Mouse (Mus musculus) megakaryocyte-erythroid progenitor cell, adult 5-6 weeks (primary cell): ENCODE data around the gene Nr1i2. TPM values are rescaled to one million over a fixed set of nuclear protein-coding genes. Genes with fewer than 3 reads are reported as not detected.
"Not testable (repeated sequence)": the region's sequence is repeated elsewhere in the genome, so short reads cannot be mapped to it uniquely, and the experiment has no call there.

Source experiments
- ATAC-seq: replicated peaks from 2 replicates; pipeline ENCODE4 v1.8.0; 2016; ENCODE audit warnings: mild to moderate bottlenecking, inconsistent platforms; ENCODE audit not compliant: severe bottlenecking, poor library complexity, low FRiP score, low TSS enrichment
- total RNA-seq, 2 experiments: library from RNA; stranded (forward) in 1 of 2; stranded (reverse) in 1 of 2; fragments of 200-1000, 215-1000 nt in 1 of 2; fragments of >200 nt in 1 of 2; fragmentation: Nextera tagmentation in 1 of 2; gene quantifications; 2 replicates each; pipeline ENCODE4 v1.2.3; 2014 to 2017

The Nr1i2 gene
- total RNA-seq (2014; fragmentation: Nextera tagmentation): not detected in 2 replicates
- not detected in 2 replicates for total RNA-seq (2017)

DNA sequence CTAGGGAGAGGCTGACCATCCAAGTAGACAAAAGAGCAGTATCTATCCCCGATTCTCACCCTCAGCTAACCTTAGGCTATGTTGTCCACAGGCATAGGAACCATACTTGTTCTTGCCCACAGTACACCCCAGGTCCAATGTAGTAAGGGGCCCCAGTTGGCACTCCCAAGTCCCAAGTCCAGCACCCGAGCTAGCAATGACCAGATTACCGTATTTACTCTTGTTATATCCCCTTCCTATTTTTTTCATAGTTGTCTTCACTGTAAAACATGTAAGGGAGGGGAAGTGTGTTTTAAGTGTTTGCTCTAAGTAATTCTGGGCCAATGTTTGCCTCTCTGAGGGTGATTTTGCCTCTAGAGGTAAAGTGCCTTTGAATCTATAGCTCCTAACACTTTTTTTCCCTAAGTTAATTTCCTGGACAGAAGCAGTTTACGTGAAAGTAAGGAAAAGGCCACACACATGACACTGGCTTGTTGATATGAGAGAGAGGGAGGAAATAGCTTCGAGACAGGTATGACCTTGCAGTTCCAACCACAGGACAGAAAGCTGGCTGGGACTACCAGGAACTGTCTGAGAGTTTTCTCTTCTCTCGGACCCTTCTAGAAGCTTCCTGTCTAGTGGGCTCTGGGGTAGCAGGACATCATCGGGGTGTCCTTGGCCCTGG, at the start of gene Nr1i2:
Gene Nr1i2, minus strand, starts transcription at position 140 of the 664 bp plus-strand sequence.
- ATAC-seq: no peak

DNA sequence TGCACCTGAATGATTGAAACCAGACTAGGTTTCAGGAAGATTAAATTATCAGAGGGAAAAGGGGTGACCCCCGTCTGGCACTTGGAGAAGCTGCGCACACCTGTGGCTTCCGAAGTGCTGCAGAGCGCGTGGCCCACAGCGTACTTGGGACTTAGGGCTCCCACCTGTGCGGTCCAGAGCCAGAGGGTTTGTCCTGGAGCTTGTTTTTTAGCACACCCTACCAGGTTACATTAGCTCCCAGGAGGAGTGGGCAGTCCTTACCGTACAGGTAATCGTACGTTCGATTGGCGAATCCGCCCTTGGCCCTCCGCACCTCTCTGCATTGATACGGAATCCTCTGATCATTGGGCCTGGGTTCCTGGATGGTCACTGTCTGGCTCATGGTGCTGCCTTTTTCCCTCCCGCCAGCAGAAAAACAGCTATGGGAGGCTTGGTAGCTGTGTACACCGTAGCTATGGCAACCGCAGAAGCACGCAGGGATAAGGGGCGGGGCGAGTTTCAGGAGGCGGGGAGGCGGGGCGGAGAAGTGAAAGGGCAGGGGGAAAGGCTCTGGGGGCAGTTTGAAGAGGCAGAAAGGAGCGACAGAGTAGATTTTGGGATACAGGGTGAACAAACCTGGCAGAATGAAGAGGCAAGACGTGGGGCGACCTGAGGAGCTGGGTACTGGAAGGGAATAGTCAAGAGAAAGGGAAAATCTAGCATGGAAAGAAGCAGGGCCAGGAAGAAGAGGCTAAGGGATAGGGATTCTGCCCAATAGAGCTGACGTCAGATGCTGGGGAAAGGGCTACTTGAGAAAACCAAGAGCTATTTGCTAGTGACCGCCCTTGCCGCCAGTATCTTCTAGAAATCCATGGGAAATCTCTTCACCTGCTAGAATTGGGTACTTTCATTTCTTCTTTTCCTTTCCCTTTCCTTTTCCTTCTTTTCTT, 47.0 kb upstream of the Nr1i2 start, which contains the start of gene Maats1:
Gene Maats1, minus strand, starts transcription at position 748 of the 929 bp plus-strand sequence.
- ATAC-seq: peak; percentile 86

- ATAC-seq: not testable (repeated sequence)
These were observed 43.5 kb upstream of the Nr1i2 start for GRCm38 (mm10) chr16:38338077-38338476.

DNA sequence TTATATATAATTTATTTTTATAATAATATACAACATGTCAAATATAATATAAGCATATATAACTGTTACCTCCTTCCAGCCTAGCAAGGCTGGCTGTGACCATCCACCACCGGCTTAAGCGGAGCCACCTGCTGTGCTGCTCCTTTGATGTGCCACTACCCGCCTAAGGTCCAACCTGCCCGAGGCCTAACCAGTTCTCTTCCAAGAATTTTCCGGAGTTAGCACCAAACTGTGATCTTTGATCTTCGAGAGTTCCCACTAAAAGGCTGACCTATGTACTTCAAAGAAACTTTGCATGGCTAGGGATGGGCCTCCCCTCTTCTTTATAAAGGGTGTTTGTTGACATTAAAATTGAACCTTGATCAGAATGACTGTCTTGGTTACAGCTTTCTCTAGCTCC, 39.8 kb upstream of the Nr1i2 start:
- ATAC-seq: no peak

DNA sequence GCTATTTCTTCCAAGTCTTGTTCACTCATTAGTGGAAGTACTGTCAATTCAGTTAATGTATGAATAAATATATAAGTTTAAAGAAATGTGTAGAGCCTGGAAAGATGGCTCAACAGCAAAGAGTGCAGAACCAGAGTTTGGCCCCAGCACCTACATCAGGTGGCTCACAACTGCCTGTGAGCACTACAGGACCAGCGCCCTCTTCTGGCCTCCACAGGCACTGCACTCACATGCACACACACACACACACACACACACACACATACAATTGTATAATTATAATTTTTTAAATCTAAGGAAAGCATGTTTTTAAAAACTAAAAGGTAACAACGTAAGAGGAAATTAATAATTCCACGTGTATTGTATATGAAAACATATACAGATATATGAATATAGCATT, 34.7 kb upstream of the Nr1i2 start:
- no peak for ATAC-seq

DNA sequence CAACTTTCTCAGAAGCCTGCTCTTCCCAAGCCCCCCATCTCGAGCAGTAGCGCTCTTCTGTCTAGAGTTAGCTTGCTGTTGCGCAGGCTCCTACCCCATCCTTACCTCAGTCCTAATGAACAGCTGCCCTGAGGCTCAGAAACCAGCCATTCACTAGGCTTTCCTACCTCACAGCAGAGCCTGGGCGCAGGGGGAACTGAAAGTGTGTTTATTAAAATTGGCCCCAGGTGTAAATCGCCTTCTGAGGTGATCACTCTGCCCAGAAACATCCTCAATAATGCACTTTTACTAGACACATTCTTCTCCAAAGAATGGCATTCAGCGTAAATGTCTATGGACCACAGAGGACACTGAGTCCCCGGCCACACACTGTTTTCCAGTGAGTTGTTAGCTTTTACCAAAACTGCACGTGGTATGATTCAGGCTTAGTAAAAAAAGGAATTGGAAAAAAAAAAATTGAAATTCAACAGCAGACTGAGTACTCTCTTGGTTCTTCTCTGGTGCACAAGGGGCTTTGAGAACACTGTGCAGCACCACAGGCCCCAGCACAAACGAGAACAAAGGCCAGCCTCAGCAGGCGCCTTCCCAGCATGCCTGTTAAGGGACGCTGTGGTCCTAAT, 32.3 kb upstream of the Nr1i2 start:
- ATAC-seq: no peak

- ATAC-seq: no peak
These were observed 29.7 kb upstream of the Nr1i2 start for GRCm38 (mm10) chr16:38324311-38324710.

DNA sequence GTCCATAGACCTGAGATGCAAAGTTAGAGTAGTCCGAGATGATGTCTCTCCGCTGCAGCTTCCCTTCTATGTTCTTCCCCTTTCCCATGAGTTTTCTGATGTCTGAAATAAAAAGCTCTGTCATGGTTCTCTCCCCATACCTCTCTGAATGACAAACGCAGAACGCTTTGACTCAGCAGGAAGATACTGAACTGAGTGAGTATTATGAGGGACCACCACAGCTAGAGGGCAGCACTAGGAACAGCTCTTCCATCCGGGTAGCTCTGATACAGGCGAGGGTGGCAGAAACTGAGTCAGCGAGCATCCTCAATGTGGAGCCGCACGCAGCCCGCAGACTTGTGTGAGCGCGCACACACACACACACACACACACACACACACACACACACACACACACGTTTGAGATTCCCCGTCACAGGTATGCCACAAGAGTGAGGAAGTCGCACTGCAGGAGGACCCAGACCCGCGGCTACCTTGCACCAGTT, 26.9 kb upstream of the Nr1i2 start:
- peak; percentile 86 for ATAC-seq

DNA sequence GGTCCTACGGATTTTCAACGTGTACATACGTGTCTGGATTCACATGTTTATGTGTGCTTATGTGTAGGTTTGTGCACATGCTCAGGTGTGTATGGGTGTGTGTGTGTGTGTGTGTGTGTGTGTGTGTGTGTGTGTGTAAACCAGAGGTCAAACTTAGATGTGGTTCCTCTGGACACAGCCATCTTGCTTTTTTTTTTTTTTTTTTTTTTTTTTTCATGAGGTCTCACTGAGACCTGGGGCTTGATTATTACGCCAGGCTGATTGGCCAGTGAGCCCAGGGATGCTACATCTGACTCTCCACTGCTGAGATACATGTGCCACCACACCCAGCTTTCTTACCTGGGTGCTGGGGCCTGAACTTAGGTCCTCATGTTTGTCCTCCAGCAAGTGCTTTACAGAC, 24.5 kb upstream of the Nr1i2 start:
- ATAC-seq: no peak

DNA sequence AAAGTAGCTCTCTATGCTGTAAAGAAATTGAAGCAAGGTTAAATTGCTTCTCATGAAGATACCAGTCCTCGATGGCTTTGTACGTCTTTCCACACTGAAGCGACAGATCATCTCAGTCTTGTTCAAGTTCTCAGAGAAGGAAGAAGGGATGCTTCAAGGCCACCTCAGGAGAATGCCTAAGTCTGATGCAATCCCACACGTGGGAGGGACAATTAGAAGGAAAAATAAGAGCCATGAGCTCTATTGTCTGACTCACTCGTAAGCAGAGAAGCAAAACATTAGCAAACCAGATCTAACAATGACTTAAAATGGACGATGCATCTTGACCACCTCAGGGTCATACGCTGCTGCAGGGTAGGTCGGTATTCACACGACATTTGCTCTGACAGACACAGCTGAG, 23.9 kb upstream of the Nr1i2 start:
- no peak for ATAC-seq

GRCm38 (mm10) chr16:38308195-38308594, 13.6 kb upstream of the Nr1i2 start:
- ATAC-seq: no peak

GRCm38 (mm10) chr16:38307651-38308050, 13.0 kb upstream of the Nr1i2 start:
- ATAC-seq: no peak

DNA sequence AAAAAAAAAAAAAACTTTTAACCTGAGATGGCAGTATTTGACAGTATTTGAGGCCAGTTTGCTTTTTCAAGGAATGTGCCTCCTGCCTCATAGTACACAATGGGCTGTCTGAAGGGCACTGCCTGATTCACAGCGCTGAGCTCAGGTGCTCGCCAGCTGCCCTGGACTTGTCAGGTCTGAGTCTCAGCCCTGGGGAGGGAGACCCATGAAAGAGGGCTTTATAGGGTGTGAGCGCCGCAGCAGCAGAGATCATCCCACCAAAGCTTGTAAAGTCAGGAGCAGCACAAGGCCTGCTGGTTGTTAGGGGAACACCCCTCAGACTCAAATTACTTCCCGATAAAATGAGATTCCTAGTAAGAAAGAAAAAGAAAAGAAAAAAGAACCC, 12.6 kb upstream of the Nr1i2 start:
- ATAC-seq: no peak

- ATAC-seq: no peak; the same call in 1 of the 2 replicates
These were observed 12.1 kb upstream of the Nr1i2 start for GRCm38 (mm10) chr16:38306571-38307220.

GRCm38 (mm10) chr16:38304460-38305194, 10.0 kb upstream of the Nr1i2 start:
- no peak for ATAC-seq

- no peak for ATAC-seq
These were observed 7.7 kb upstream of the Nr1i2 start for GRCm38 (mm10) chr16:38302367-38302766.

DNA sequence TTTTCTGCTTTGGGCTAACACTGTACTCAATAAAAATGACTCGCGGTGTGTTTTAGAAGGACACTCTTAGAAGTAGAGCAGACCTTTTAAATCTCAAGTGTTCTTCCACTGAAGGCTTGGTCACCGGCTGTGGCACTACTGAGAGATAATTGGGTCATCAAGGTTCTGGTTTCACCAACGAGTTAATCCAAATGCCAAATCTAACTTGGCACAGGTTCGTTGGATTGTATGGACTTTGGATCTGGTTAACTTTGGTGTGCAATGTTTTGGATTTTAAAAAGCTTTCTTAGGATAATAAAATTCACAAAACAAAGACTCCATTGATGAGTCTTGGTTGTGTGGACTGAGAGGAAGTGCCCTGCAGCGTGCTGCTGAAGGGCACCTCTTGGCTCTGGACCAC, 3.8 kb upstream of the Nr1i2 start:
- no peak for ATAC-seq

DNA sequence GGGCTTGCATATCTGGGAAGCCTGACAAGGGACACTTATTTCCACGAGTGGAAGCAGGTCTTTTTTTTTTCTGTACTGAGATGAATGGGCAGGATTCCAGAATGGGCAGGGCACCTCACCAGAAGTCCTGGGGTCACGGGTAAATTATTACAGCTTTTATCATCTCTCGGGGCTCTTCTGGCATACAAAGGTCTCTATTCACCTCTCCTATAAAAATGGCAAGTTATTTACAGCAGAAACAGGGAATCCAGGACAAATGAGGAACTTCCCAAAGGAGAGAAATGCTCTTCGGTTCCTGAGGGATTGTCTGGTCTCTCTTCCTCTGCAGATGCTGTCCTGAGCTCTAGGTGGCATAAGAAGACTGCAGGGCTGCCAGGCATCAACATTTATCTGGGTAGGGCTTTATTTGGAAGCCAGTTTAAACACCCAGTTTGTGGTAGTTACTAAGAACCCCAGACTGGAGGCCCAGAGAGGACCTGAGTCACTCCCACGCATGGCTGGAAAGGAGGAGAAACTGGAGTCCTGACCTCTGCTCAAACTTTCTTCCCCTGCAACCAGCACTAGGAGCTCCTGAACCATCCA, 816 bp upstream of the Nr1i2 start:
- ATAC-seq: no peak

- no peak for ATAC-seq
These were observed 4.5 kb downstream of the Nr1i2 start for GRCm38 (mm10) chr16:38290151-38290550.
